Mouse (Mus musculus) MEL (cell line): ENCODE results near the gene Crlf3.

Experiments used
- CTCF ChIP-seq, 3 experiments: IDR thresholded peaks in 2 of 3; conservative IDR thresholded peaks in 1 of 3; 2 replicates each; pipeline ENCODE4 v1.5.1; 2011 to 2012; ENCODE audit warnings: low read length in 3 of 3, low read depth in 2 of 3, mild to moderate bottlenecking in 2 of 3, improper control_type of control experiment in 1 of 3, inconsistent platforms in 1 of 3, mixed read lengths in 1 of 3, moderate library complexity in 1 of 3; ENCODE audit not compliant: control insufficient read depth in 1 of 3, insufficient read depth in 1 of 3, poor library complexity in 1 of 3, severe bottlenecking in 1 of 3
- GABPA ChIP-seq: IDR thresholded peaks from 2 replicates; pipeline ENCODE4 v1.6.1; 2012; ENCODE audit warnings: low read depth, mild to moderate bottlenecking, inconsistent platforms, low read length, improper control_type of control experiment, moderate library complexity
- JUND ChIP-seq: IDR thresholded peaks from 2 replicates; pipeline ENCODE4 v1.6.1; 2011; ENCODE audit warnings: low read depth, mild to moderate bottlenecking, improper control_type of control experiment, low read length
- KAT2A ChIP-seq: conservative IDR thresholded peaks from 2 replicates; pipeline ENCODE4 v1.6.1; 2012; ENCODE audit warnings: low read depth, low read length, improper control_type of control experiment, inconsistent platforms
- MAFK ChIP-seq: IDR thresholded peaks from 2 replicates; pipeline ENCODE4 v1.6.1; 2011; ENCODE audit warnings: low read depth, mild to moderate bottlenecking, low read length, improper control_type of control experiment, borderline replicate concordance
- MEF2A ChIP-seq: IDR thresholded peaks from 2 replicates; pipeline ENCODE4 v1.6.1; 2014; ENCODE audit warnings: low read depth, mild to moderate bottlenecking, inconsistent platforms, low read length, improper control_type of control experiment; ENCODE audit not compliant: poor library complexity, insufficient replicate concordance, severe bottlenecking; ENCODE audit errors: extremely low read depth
- MYC ChIP-seq: IDR thresholded peaks from 2 replicates; pipeline ENCODE4 v1.6.1; 2011; ENCODE audit warnings: low read depth, mild to moderate bottlenecking, low read length, improper control_type of control experiment, moderate library complexity
- NELFE ChIP-seq: IDR thresholded peaks from 2 replicates; pipeline ENCODE4 v1.6.1; 2011; ENCODE audit warnings: low read depth, low read length, improper control_type of control experiment
- POLR2A ChIP-seq, 2 experiments: IDR thresholded peaks; 2 replicates each; pipeline ENCODE4 v1.6.1; 2011 to 2012; ENCODE audit warnings: low read length in 2 of 2, mild to moderate bottlenecking in 2 of 2, control low read depth in 1 of 2, improper control_type of control experiment in 1 of 2, low read depth in 1 of 2, moderate library complexity in 1 of 2; ENCODE audit not compliant: control insufficient read depth in 1 of 2, insufficient read depth in 1 of 2, poor library complexity in 1 of 2
- RAD21 ChIP-seq: IDR thresholded peaks from 2 replicates; pipeline ENCODE4 v1.6.1; 2011; ENCODE audit warnings: mild to moderate bottlenecking, low read depth, low read length, improper control_type of control experiment
- RCOR1 ChIP-seq: IDR thresholded peaks from 2 replicates; pipeline ENCODE4 v1.6.1; 2012; ENCODE audit warnings: low read depth, mild to moderate bottlenecking, inconsistent platforms, low read length, improper control_type of control experiment
- SIN3A ChIP-seq: IDR thresholded peaks from 2 replicates; pipeline ENCODE4 v1.6.1; 2012; ENCODE audit warnings: low read length, improper control_type of control experiment, inconsistent platforms
- UBTF ChIP-seq: IDR thresholded peaks from 2 replicates; pipeline ENCODE4 v1.6.1; 2012; ENCODE audit warnings: low read depth, mild to moderate bottlenecking, inconsistent platforms, low read length, improper control_type of control experiment, moderate library complexity, borderline replicate concordance; ENCODE audit not compliant: insufficient read depth
- USF1 ChIP-seq: IDR thresholded peaks from 2 replicates; pipeline ENCODE4 v1.6.1; 2014; ENCODE audit warnings: low read depth, mild to moderate bottlenecking, inconsistent platforms, low read length, improper control_type of control experiment, moderate library complexity

GRCm38 (mm10) chr11:80072365-80072764, 8.4 kb downstream of the Crlf3 start:
- TF ChIP-seq MAFK: no peak
- peak; percentile 79; the same call in 1 of the 2 replicates for TF ChIP-seq RCOR1
- TF ChIP-seq CTCF (IDR thresholded peaks at IDR 0.05 in 2 of 3, conservative IDR thresholded peaks at IDR 0.05 in 1 of 3; ENCODE audit: control insufficient read depth in 1 of 3, insufficient read depth in 1 of 3, low read depth in 2 of 3, low read length in 3 of 3, poor library complexity in 1 of 3, severe bottlenecking in 1 of 3): no peak
- TF ChIP-seq POLR2A (IDR thresholded peaks at IDR 0.05; ENCODE audit: control insufficient read depth in 1 of 2, insufficient read depth in 1 of 2, low read depth in 1 of 2, low read length in 2 of 2, poor library complexity in 1 of 2): no peak
- TF ChIP-seq GABPA: no peak
- no peak for TF ChIP-seq USF1
- TF ChIP-seq KAT2A: no peak
- TF ChIP-seq MYC: peak; percentile 16; the same call in 1 of the 2 replicates
- TF ChIP-seq MEF2A: no peak
- TF ChIP-seq UBTF: no peak
- TF ChIP-seq NELFE: no peak
- TF ChIP-seq SIN3A: no peak
- TF ChIP-seq RAD21: no peak
- TF ChIP-seq JUND: no peak
